Mouse (Mus musculus): ENCODE measurements around the gene Ppp1cb. TPM values are rescaled to one million over a fixed set of nuclear protein-coding genes. Genes with fewer than 3 reads are reported as not detected.
A peak's percentile ranks its signal among the peaks of the same experiment; 100 is the strongest.

The Ppp1cb gene
- polyA plus RNA-seq (2014; fragmentation: Nextera tagmentation; extraction: Ambion mirVana), result 259 and 279 TPM in 2 replicates

GRCm38 (mm10) chr5:32458408-32459143, at the start of gene Ppp1cb:
Gene Ppp1cb (plus strand): TSS chr5:32458843.
- H3K27me3 ChIP-seq (replicated peaks; ENCODE audit: control insufficient read depth, insufficient read depth, low read length), result no peaks in the 10 kb centered on the region
- peak; percentile 100 for DNase-seq (ENCODE audit: low spot score)
- H3K36me3 ChIP-seq (ENCODE audit: control insufficient read depth, insufficient read depth, low read length), result no peaks in the 10 kb centered on the region
- H3K4me1 ChIP-seq (ENCODE audit: control insufficient read depth, insufficient read depth, low read length), result peaks cover 5% of the 10 kb centered on the region; the same call in 1 of the 2 replicates
- peak; percentile 98 for ATAC-seq
- H3K27ac ChIP-seq (ENCODE audit: low read depth, low read length), result peak within 1 kb of the TSS; percentile 99
- H3K9ac ChIP-seq (ENCODE audit: low read length), result peak within 1 kb of the TSS; percentile 98
- WGBS, result 1% methylated on average over 47 of the region's 54 CpGs
- H3K4me3 ChIP-seq (ENCODE audit: low read depth, low read length), result peak within 1 kb of the TSS; percentile 82
- peak within 1 kb of the TSS; percentile 60 for H3K4me2 ChIP-seq (ENCODE audit: low read length)
- H3K9me3 ChIP-seq (replicated peaks; ENCODE audit: control insufficient read depth, low read length), result no peaks in the 10 kb centered on the region

GRCm38 (mm10) chr5:32409747-32410146, 48.9 kb upstream of the Ppp1cb start:
- ATAC-seq (no peak), DNase-seq (ENCODE audit: low spot score) (no peak)
- H3K27ac ChIP-seq (ENCODE audit: low read depth, low read length), result no peak overlapping the region
- H3K9me3 ChIP-seq (replicated peaks; ENCODE audit: control insufficient read depth, low read length), result no peaks in the 10 kb centered on the region
- H3K4me3 ChIP-seq (ENCODE audit: low read depth, low read length), result no peak overlapping the region
- no peak overlapping the region for H3K4me2 ChIP-seq (ENCODE audit: low read length)
- H3K36me3 ChIP-seq (ENCODE audit: control insufficient read depth, insufficient read depth, low read length), result no peaks in the 10 kb centered on the region
- no peak overlapping the region for H3K9ac ChIP-seq (ENCODE audit: low read length)
- no peaks in the 10 kb centered on the region for H3K27me3 ChIP-seq (replicated peaks; ENCODE audit: control insufficient read depth, insufficient read depth, low read length)
- WGBS, result 80% methylated on average over 2 of the region's 2 CpGs
- H3K4me1 ChIP-seq (ENCODE audit: control insufficient read depth, insufficient read depth, low read length), result no peaks in the 10 kb centered on the region

- Histone ChIP-seq H3K4me2 (ENCODE audit: low read length) (no peak overlapping the region), H3K36me3 (ENCODE audit: control insufficient read depth, insufficient read depth, low read length) (no peaks in the 10 kb centered on the region), H3K27ac (ENCODE audit: low read depth, low read length) (no peak overlapping the region), H3K27me3 (replicated peaks; ENCODE audit: control insufficient read depth, insufficient read depth, low read length) (no peaks in the 10 kb centered on the region), H3K9me3 (replicated peaks; ENCODE audit: control insufficient read depth, low read length) (no peaks in the 10 kb centered on the region), H3K9ac (ENCODE audit: low read length) (no peak overlapping the region), H3K4me3 (ENCODE audit: low read depth, low read length) (no peak overlapping the region), H3K4me1 (ENCODE audit: control insufficient read depth, insufficient read depth, low read length) (no peaks in the 10 kb centered on the region)
- ATAC-seq, result no peak
- DNase-seq (ENCODE audit: low spot score), result no peak
- 83% methylated on average over 3 of the region's 3 CpGs for WGBS
These were observed 47.5 kb upstream of the Ppp1cb start for GRCm38 (mm10) chr5:32410954-32411688.

- H3K27ac ChIP-seq (ENCODE audit: low read depth, low read length), result no peak overlapping the region
- no peaks in the 10 kb centered on the region for H3K27me3 ChIP-seq (replicated peaks; ENCODE audit: control insufficient read depth, insufficient read depth, low read length)
- WGBS, result 35% methylated on average over 1 of the region's 1 CpGs
- H3K4me3 ChIP-seq (ENCODE audit: low read depth, low read length), result no peak overlapping the region
- peak; percentile 44; the same call in 1 of the 2 replicates for ATAC-seq
- no peaks in the 10 kb centered on the region for H3K36me3 ChIP-seq (ENCODE audit: control insufficient read depth, insufficient read depth, low read length)
- no peaks in the 10 kb centered on the region for H3K4me1 ChIP-seq (ENCODE audit: control insufficient read depth, insufficient read depth, low read length)
- H3K9ac ChIP-seq (ENCODE audit: low read length), result no peak overlapping the region
- no peaks in the 10 kb centered on the region for H3K9me3 ChIP-seq (replicated peaks; ENCODE audit: control insufficient read depth, low read length)
- no peak overlapping the region for H3K4me2 ChIP-seq (ENCODE audit: low read length)
- peak; percentile 59 for DNase-seq (ENCODE audit: low spot score)
These were observed 46.3 kb upstream of the Ppp1cb start for GRCm38 (mm10) chr5:32412186-32412950.

- Histone ChIP-seq H3K4me1 (ENCODE audit: control insufficient read depth, insufficient read depth, low read length) (no peaks in the 10 kb centered on the region), H3K27me3 (replicated peaks; ENCODE audit: control insufficient read depth, insufficient read depth, low read length) (no peaks in the 10 kb centered on the region), H3K9me3 (replicated peaks; ENCODE audit: control insufficient read depth, low read length) (no peaks in the 10 kb centered on the region), H3K27ac (ENCODE audit: low read depth, low read length) (no peak overlapping the region), H3K36me3 (ENCODE audit: control insufficient read depth, insufficient read depth, low read length) (no peaks in the 10 kb centered on the region), H3K4me2 (ENCODE audit: low read length) (no peak overlapping the region), H3K9ac (ENCODE audit: low read length) (no peak overlapping the region), H3K4me3 (ENCODE audit: low read depth, low read length) (no peak overlapping the region)
- 41% methylated on average over 2 of the region's 2 CpGs for WGBS
- ATAC-seq (no peak), DNase-seq (ENCODE audit: low spot score) (peak; percentile 45)
These were observed 45.6 kb upstream of the Ppp1cb start for GRCm38 (mm10) chr5:32413083-32413482.

- no peaks in the 10 kb centered on the region for H3K36me3 ChIP-seq (ENCODE audit: control insufficient read depth, insufficient read depth, low read length)
- no peaks in the 10 kb centered on the region for H3K9me3 ChIP-seq (replicated peaks; ENCODE audit: control insufficient read depth, low read length)
- H3K4me1 ChIP-seq (ENCODE audit: control insufficient read depth, insufficient read depth, low read length), result no peaks in the 10 kb centered on the region
- no peak overlapping the region for H3K27ac ChIP-seq (ENCODE audit: low read depth, low read length)
- no peak for ATAC-seq
- WGBS, result 73% methylated on average over 2 of the region's 2 CpGs
- H3K27me3 ChIP-seq (replicated peaks; ENCODE audit: control insufficient read depth, insufficient read depth, low read length), result no peaks in the 10 kb centered on the region
- no peak for DNase-seq (ENCODE audit: low spot score)
- no peak overlapping the region for H3K9ac ChIP-seq (ENCODE audit: low read length)
- H3K4me2 ChIP-seq (ENCODE audit: low read length), result no peak overlapping the region
- H3K4me3 ChIP-seq (ENCODE audit: low read depth, low read length), result no peak overlapping the region
These were observed 45.1 kb upstream of the Ppp1cb start for GRCm38 (mm10) chr5:32413569-32413968.

GRCm38 (mm10) chr5:32414461-32414985, 44.1 kb upstream of the Ppp1cb start:
- Histone ChIP-seq H3K9me3 (replicated peaks; ENCODE audit: control insufficient read depth, low read length) (no peaks in the 10 kb centered on the region), H3K4me1 (ENCODE audit: control insufficient read depth, insufficient read depth, low read length) (no peaks in the 10 kb centered on the region), H3K27ac (ENCODE audit: low read depth, low read length) (no peak overlapping the region), H3K4me2 (ENCODE audit: low read length) (no peak overlapping the region), H3K9ac (ENCODE audit: low read length) (no peak overlapping the region), H3K36me3 (ENCODE audit: control insufficient read depth, insufficient read depth, low read length) (no peaks in the 10 kb centered on the region), H3K4me3 (ENCODE audit: low read depth, low read length) (no peak overlapping the region), H3K27me3 (replicated peaks; ENCODE audit: control insufficient read depth, insufficient read depth, low read length) (no peaks in the 10 kb centered on the region)
- ATAC-seq (no peak), DNase-seq (ENCODE audit: low spot score) (no peak)
- 88% methylated on average over 5 of the region's 5 CpGs for WGBS

GRCm38 (mm10) chr5:32415554-32415953, 43.1 kb upstream of the Ppp1cb start:
- no peak overlapping the region for H3K27ac ChIP-seq (ENCODE audit: low read depth, low read length)
- ATAC-seq (no peak), DNase-seq (ENCODE audit: low spot score) (no peak)
- H3K27me3 ChIP-seq (replicated peaks; ENCODE audit: control insufficient read depth, insufficient read depth, low read length), result no peaks in the 10 kb centered on the region
- no peak overlapping the region for H3K9ac ChIP-seq (ENCODE audit: low read length)
- no peaks in the 10 kb centered on the region for H3K36me3 ChIP-seq (ENCODE audit: control insufficient read depth, insufficient read depth, low read length)
- 88% methylated on average over 6 of the region's 6 CpGs for WGBS
- H3K4me2 ChIP-seq (ENCODE audit: low read length), result no peak overlapping the region
- no peaks in the 10 kb centered on the region for H3K9me3 ChIP-seq (replicated peaks; ENCODE audit: control insufficient read depth, low read length)
- no peak overlapping the region for H3K4me3 ChIP-seq (ENCODE audit: low read depth, low read length)
- H3K4me1 ChIP-seq (ENCODE audit: control insufficient read depth, insufficient read depth, low read length), result no peaks in the 10 kb centered on the region

Measured in forebrain, embryonic 14.5 days (tissue).